Mouse (Mus musculus): Measurements from ENCODE around the gene Psmc1. TPM values are rescaled to one million over a fixed set of nuclear protein-coding genes. Genes with fewer than 3 reads are reported as not detected.

Psmc1 gene
- polyA plus RNA-seq, 1 experiment from 2014 or later: 117 TPM

GRCm38 (mm10) chr12:100073201-100073672 is 36.7 kb upstream of the Psmc1 start:
- H3K9ac ChIP-seq (replicated peaks): no peak overlapping the region
- DNase-seq (no peak), ATAC-seq (no peak)
- no peak overlapping the region for H3K4me3 ChIP-seq (ENCODE audit: low read depth, low read length)
- TF ChIP-seq EP300 (IDR thresholded peaks at IDR 0.05; ENCODE audit: low read depth): no peak
- no peaks in the 10 kb centered on the region for H3K36me3 ChIP-seq (replicated peaks; ENCODE audit: insufficient read depth, low read length)
- no peaks in the 10 kb centered on the region for H3K4me1 ChIP-seq (ENCODE audit: insufficient read depth)
- no peaks in the 10 kb centered on the region for H3K9me3 ChIP-seq (ENCODE audit: low read length)
- no peaks in the 10 kb centered on the region for H3K27me3 ChIP-seq (ENCODE audit: insufficient read depth, low read length)
- 62% methylated on average over 4 of the region's 4 CpGs for WGBS (ENCODE audit: insufficient replicate concordance)
- H3K27ac ChIP-seq (ENCODE audit: low read depth): no peak overlapping the region
- H3K4me2 ChIP-seq (ENCODE audit: low read depth, low read length): no peak overlapping the region

DNA sequence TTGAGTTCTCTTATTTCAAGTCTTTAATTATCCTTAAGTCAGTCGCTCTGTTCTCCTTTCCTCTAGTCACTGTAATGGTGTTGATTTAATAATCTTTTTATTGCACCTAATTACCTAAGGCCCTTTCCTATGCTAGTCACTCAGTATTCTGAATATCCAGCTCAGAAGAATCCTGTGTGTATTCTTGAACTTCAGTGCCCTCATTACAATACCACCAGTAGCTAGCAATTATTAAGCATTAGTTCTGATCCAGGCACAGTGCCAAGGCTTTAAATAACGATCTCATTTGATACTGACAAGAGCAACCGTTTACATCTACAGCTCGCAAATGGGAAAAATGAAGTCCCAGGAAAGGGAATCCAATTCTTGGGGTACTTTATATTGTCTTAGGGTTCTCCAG is 34.2 kb upstream of the Psmc1 start:
- Histone ChIP-seq H3K9ac (replicated peaks) (no peak overlapping the region), H3K4me1 (ENCODE audit: insufficient read depth) (no peaks in the 10 kb centered on the region), H3K9me3 (ENCODE audit: low read length) (no peaks in the 10 kb centered on the region), H3K36me3 (replicated peaks; ENCODE audit: insufficient read depth, low read length) (no peaks in the 10 kb centered on the region), H3K27ac (ENCODE audit: low read depth) (no peak overlapping the region), H3K4me2 (ENCODE audit: low read depth, low read length) (no peak overlapping the region), H3K27me3 (ENCODE audit: insufficient read depth, low read length) (no peaks in the 10 kb centered on the region), H3K4me3 (ENCODE audit: low read depth, low read length) (no peak overlapping the region)
- 74% methylated on average over 4 of the region's 4 CpGs for WGBS (ENCODE audit: insufficient replicate concordance)
- TF ChIP-seq EP300 (IDR thresholded peaks at IDR 0.05; ENCODE audit: low read depth) (no peak), CTCF (IDR thresholded peaks at IDR 0.05; ENCODE audit: low read depth) (no peak)
- DNase-seq (no peak), ATAC-seq (no peak)

GRCm38 (mm10) chr12:100079636-100080286 is 30.2 kb upstream of the Psmc1 start:
- DNase-seq: no peak
- Histone ChIP-seq H3K9ac (replicated peaks) (no peak overlapping the region), H3K9me3 (ENCODE audit: low read length) (no peaks in the 10 kb centered on the region), H3K36me3 (replicated peaks; ENCODE audit: insufficient read depth, low read length) (no peaks in the 10 kb centered on the region), H3K4me1 (ENCODE audit: insufficient read depth) (no peaks in the 10 kb centered on the region), H3K27ac (ENCODE audit: low read depth) (no peak overlapping the region), H3K4me2 (ENCODE audit: low read depth, low read length) (no peak overlapping the region), H3K4me3 (ENCODE audit: low read depth, low read length) (no peak overlapping the region), H3K27me3 (ENCODE audit: insufficient read depth, low read length) (no peaks in the 10 kb centered on the region)
- ATAC-seq: no peak
- TF ChIP-seq CTCF (IDR thresholded peaks at IDR 0.05; ENCODE audit: low read depth) (no peak), EP300 (IDR thresholded peaks at IDR 0.05; ENCODE audit: low read depth) (no peak)
- 60% methylated on average over 8 of the region's 8 CpGs for WGBS (ENCODE audit: insufficient replicate concordance)

DNA sequence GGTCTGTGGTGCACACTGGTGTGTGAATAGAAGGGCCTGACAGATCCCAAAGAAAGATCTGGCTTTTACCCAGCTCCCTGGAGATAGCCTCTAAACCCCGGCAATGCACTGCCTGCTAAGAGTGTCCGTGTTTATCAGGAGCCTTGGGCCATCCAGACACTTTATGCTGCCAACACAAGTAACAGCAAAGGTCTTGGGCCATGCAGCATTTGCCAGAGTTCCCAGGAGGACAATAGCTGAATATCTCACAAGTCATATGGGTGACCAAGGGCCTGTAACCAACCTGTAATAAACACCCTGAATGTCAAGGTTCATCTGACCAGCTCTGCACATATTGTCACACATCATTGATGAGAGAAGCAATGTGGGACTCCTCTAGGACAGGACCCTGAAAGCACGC is 21.9 kb upstream of the Psmc1 start:
- Histone ChIP-seq H3K9me3 (ENCODE audit: low read length) (no peaks in the 10 kb centered on the region), H3K27ac (ENCODE audit: low read depth) (no peak overlapping the region), H3K4me1 (ENCODE audit: insufficient read depth) (no peaks in the 10 kb centered on the region), H3K4me3 (ENCODE audit: low read depth, low read length) (no peak overlapping the region), H3K36me3 (replicated peaks; ENCODE audit: insufficient read depth, low read length) (no peaks in the 10 kb centered on the region), H3K27me3 (ENCODE audit: insufficient read depth, low read length) (no peaks in the 10 kb centered on the region), H3K9ac (replicated peaks) (no peak overlapping the region), H3K4me2 (ENCODE audit: low read depth, low read length) (no peak overlapping the region)
- TF ChIP-seq CTCF (IDR thresholded peaks at IDR 0.05; ENCODE audit: low read depth): no peak
- TF ChIP-seq EP300 (IDR thresholded peaks at IDR 0.05; ENCODE audit: low read depth): no peak
- ATAC-seq (no peak), DNase-seq (no peak)
- WGBS (ENCODE audit: insufficient replicate concordance): 72% methylated on average over 3 of the region's 3 CpGs

GRCm38 (mm10) chr12:100089265-100089664 is 20.7 kb upstream of the Psmc1 start:
- H3K9me3 ChIP-seq (ENCODE audit: low read length): no peaks in the 10 kb centered on the region
- no peak for DNase-seq
- ATAC-seq: peak; percentile 36; the same call in 1 of the 2 replicates
- no peak overlapping the region for H3K4me2 ChIP-seq (ENCODE audit: low read depth, low read length)
- H3K27ac ChIP-seq (ENCODE audit: low read depth): 0 out of 2 replicates have a peak overlapping the region, but pooled peaks have one; percentile 22
- H3K9ac ChIP-seq (replicated peaks): no peak overlapping the region
- no peaks in the 10 kb centered on the region for H3K4me1 ChIP-seq (ENCODE audit: insufficient read depth)
- H3K27me3 ChIP-seq (ENCODE audit: insufficient read depth, low read length): no peaks in the 10 kb centered on the region
- WGBS (ENCODE audit: insufficient replicate concordance): 62% methylated on average over 5 of the region's 5 CpGs
- TF ChIP-seq CTCF (IDR thresholded peaks at IDR 0.05; ENCODE audit: low read depth) (no peak), EP300 (IDR thresholded peaks at IDR 0.05; ENCODE audit: low read depth) (no peak)
- no peaks in the 10 kb centered on the region for H3K36me3 ChIP-seq (replicated peaks; ENCODE audit: insufficient read depth, low read length)
- no peak overlapping the region for H3K4me3 ChIP-seq (ENCODE audit: low read depth, low read length)

GRCm38 (mm10) chr12:100090750-100091149 is 19.2 kb upstream of the Psmc1 start:
- Histone ChIP-seq H3K4me3 (ENCODE audit: low read depth, low read length) (no peak overlapping the region), H3K4me2 (ENCODE audit: low read depth, low read length) (no peak overlapping the region), H3K27ac (ENCODE audit: low read depth) (no peak overlapping the region), H3K9me3 (ENCODE audit: low read length) (no peaks in the 10 kb centered on the region), H3K4me1 (ENCODE audit: insufficient read depth) (no peaks in the 10 kb centered on the region), H3K27me3 (ENCODE audit: insufficient read depth, low read length) (no peaks in the 10 kb centered on the region), H3K36me3 (replicated peaks; ENCODE audit: insufficient read depth, low read length) (no peaks in the 10 kb centered on the region), H3K9ac (replicated peaks) (no peak overlapping the region)
- WGBS (ENCODE audit: insufficient replicate concordance): 81% methylated on average over 4 of the region's 4 CpGs
- no peak for ATAC-seq
- TF ChIP-seq EP300 (IDR thresholded peaks at IDR 0.05; ENCODE audit: low read depth) (no peak), CTCF (IDR thresholded peaks at IDR 0.05; ENCODE audit: low read depth) (no peak)
- DNase-seq: no peak

Measured in liver, postnatal 0 days (tissue).